Mouse (Mus musculus): ENCODE measurements at regions not wholly inside any gene's neighbourhood (a gene's known extent, or its start where the extent isn't known, plus 50 kb on each side); places are given as distances from the start of the nearest gene placed in this dataset.

DNA sequence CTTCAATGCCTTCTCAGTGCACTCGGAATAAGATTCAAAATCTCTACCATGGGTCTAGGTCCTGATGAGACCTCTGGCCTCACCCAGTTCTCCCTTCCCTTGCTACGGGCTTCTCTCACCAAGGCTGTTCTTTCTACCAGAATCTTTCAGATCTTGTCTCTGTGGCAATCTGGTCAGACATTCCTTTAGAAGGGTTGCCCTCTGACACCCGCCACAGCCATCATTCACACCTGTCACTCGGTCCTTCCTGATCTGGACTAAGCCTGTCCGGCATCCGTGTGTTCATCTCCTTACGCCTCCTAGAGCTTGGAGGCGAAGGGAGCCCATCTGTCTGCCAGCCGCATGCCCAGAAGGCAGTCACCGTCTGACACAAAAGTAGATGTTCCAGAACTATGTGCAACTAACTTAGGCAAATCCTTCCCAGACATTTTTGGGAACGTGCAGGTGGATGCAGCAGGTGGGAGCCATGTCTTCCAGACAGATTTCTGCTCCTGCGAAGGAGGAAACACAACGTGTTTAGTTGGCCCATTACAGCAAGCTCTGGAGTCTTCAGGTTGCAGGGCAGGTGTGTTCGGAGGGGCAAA is 77.7 kb downstream of the Fam76b start:
- DNase-seq (ENCODE audit: low read depth in 2 of 2, low spot score in 2 of 2): no peak

DNA sequence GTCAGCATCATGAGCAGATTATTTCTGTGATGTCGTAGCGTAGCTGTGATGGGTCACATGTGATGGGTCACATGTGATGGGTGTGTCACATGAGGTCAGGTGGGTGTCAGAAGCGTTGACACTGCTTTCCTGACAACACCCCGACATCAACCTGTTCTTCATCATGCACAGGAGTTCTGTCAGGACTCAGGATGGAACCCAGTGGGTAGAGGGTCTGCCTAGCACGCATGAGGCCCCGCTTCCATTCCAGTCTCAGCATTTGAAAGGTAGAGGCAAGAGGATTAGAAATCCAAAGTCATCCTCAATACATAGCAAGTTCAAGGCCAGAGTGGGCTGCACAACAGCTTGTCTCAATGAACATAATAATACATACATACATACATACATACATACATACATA is 79.2 kb downstream of the Fam76b start:
- DNase-seq (ENCODE audit: low read depth in 2 of 2, low spot score in 2 of 2): no peak

DNA sequence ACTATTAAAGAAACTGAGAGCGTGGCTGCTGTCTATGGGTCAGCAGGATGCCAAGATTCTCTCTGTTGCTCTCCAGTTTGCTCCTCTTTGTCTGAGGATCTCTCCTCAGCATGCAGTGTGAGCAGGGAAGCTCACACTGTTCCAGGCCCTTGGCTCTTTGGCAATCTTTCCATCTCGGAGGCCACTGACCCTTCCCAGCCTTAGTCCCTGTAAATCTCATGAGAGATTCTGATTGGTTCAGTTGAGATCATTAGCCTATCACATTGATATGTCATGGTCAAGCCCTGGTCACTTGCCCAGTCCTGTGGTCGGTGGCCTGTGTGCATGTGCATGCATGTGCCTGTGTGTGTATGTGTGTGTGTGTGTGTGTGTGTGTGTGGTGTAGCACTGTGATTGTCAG is 82.1 kb downstream of the Fam76b start:
- no peak for DNase-seq (ENCODE audit: low read depth in 2 of 2, low spot score in 2 of 2)

DNA sequence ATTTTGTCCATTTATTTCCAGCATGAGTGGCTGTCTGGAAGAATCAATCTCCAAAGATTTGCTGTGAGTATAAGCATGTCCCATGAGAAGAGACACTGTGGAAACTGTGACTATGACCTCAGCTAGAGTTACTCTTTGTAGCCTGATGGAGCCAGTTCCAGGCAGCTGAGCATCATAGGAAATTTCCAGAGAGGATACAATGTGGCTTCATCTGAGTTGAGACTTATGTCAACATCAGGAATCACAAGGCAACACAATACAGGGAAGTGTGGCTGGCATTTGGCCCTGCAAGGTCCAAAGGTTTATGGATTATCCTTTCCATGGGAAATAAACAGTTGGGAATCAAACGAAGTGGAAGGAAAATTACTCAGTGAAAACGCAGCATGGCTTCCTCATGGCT is 82.6 kb downstream of the Fam76b start:
- no peak for DNase-seq (ENCODE audit: low read depth in 2 of 2, low spot score in 2 of 2)

DNA sequence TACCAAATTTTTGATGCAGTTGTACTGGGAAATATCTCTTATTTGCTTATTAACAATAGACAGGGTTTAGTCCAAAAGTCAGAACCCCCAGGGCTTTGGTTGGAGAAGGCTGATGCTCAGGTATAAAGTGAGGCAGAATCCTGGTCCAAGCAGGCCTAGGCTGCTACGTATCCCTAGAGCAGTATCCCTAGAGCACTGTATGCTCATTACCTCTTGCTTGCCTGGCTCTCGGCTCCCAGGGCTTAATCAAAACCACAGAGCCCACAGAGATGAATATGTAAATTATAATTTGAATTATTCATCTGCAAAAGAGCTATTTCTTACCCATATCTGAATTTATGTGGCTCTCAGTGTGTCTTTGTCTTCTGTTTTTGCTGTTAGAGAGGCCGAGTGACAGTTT is 85.9 kb downstream of the Fam76b start:
- no peak for DNase-seq (ENCODE audit: low read depth in 2 of 2, low spot score in 2 of 2)

DNA sequence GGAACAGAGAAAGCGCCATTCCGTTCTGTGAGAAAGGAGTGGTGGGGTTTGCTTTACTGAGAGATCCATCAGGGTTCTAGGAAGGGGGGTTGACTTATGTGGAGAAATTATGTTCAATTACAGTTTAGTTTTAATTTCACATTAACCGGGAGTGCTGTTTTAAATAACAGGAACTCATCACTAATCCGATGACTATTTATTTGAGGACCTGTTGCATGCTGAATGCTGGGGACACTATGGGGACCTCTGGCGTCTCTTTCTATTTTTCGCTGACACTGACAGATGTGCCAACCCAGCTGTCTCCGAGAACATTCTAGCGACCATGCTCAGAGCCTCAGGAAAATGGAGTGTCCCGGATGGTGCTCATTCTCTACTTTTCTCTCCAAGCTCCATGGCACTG is 86.6 kb downstream of the Fam76b start:
- DNase-seq (ENCODE audit: low read depth in 2 of 2, low spot score in 2 of 2): no peak

DNA sequence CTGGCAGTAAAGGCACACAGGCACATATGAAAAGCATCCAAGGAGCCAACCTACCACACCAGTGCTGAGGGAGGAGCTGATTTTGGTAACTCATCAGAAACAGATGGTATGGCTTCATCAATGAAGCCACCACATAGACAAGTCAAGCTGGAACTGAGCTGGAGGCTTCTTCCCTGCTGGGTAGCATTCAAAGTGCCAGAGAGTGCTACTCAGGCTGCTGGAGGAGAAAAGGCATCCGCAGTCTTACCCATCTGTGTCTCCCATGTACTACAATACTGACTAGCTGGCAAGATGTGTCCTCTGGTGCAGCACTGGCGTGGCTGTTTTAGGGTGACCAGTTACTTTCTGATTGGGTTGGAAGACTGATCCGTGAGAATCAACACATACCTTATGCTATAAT is 87.3 kb downstream of the Fam76b start:
- DNase-seq (ENCODE audit: low read depth in 2 of 2, low spot score in 2 of 2): no peak

DNA sequence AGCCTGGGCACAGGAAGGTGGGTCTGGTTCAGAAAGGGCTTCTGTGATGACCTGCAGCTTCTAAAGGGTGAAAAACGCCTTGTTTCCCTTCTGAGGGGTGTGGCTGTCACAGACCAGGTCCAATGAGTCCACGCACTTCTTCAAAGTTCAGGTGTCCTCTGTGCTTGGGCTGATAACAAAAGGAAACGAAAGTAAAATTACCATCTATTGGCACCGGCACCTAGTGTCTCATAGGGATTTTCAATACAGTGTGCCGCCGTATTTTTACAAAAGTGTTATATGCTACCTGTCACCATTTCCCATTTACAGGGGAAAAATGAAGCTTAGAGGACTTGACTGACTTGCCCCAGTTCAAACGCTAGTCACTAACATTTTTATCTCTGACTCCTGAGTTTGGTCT is 89.3 kb downstream of the Fam76b start:
- no peak for DNase-seq (ENCODE audit: low read depth in 2 of 2, low spot score in 2 of 2)

DNA sequence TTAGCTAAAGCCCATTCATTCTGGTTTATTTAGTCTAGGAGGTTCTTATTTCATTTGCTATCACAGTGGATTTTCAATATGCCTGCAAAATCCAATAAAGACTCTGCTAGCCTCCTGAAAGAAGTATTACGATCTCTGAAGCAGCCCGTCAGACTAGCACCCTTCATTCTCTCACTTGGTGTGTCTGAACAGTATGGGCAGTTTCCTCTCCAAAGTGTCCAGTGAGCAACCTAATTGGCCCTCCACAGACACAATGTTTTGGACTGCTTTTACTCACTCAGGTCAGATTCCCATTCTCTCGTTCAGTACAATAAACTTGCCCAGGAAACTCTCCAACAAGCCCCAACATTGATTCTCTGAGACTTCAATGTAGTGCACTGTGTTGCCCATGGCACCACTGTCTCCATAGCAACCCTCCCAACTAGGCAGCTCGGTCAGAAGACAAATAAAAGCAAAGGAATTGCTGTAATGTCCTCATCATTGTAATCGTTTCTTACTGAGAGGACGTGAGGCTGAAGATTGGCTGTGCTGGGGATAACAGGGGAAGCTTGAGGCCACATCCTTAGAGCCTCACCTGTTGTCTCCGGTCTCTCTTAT is 91.2 kb downstream of the Fam76b start:
- DNase-seq (ENCODE audit: low read depth in 2 of 2, low spot score in 2 of 2): no peak

DNA sequence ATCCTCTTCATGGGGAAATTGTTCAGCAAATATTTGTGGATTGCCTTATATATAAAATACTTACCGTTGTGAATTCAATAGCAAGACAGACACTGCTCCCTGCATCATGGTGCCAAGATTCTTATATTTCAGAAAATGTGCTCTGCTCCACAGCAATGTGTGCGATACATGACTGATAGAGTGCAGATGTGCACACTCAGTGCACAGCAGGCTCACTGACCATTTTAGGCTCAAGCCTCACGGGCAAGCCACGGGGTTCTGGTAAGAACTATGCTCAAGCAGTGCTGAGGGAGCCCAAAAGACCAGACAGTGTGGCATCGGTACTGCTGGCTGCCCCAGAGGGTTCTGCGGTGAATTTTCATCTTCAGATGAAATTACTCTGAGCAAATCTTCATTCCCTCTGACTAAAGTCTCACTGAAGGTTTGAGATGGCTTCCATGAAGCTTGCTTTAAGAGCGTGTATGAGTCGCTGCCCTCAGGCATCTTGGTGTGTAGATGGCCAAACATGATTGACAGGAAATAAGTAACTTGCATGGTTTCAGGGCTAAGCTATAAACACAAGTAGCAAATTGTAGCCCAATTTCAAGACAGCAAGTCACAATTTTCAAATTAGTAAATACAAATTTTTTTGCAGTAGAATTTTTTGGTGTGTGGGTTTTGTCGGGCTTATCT is 92.4 kb downstream of the Fam76b start:
- no peak for DNase-seq (ENCODE audit: low read depth in 2 of 2, low spot score in 2 of 2)

DNA sequence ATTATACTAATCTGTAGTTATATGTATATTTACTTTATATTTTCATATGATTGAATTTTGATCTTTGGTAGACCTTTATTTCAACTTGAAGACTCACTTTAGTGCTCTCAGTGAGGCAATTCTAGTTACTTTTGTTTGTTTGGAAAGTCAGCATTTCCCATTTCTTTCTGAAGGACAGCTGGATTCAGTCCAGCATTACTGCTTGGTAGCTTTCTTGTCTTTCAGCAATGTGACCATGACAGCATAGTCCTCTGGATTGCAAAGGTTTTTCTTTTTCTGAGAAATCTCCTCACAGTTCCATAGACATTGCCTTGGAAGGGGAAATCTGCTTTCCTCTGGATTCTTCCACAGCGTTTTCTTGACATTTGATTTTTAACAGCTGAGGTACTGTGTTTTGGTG is 93.1 kb downstream of the Fam76b start:
- DNase-seq (ENCODE audit: low read depth in 2 of 2, low spot score in 2 of 2): no peak

DNA sequence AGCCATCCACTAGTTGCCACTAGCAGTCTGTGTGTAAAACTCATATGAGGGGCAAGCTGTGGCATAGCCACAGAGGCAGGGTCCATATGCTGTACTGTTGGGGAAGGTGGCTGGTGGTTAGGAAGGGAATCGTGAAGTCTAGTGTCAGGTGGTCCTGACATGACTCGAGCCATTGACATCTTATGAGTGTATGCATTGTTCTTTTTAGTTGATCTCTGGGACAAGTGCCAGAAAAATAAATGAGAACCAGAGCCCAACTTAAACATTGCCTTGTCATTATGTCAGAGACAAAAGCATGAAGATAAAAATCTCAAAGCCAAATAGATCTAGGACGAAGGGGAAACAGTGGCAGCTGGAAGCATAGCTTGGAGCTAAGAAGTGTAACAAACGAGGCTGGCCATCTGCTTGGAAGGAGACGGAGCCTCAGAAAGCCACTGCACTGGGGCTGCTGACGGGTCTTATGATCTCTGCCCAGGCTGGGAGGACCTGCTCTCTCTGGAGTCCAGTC is 104.5 kb downstream of the Fam76b start:
- no peak for DNase-seq (ENCODE audit: low read depth in 2 of 2, low spot score in 2 of 2)

DNA sequence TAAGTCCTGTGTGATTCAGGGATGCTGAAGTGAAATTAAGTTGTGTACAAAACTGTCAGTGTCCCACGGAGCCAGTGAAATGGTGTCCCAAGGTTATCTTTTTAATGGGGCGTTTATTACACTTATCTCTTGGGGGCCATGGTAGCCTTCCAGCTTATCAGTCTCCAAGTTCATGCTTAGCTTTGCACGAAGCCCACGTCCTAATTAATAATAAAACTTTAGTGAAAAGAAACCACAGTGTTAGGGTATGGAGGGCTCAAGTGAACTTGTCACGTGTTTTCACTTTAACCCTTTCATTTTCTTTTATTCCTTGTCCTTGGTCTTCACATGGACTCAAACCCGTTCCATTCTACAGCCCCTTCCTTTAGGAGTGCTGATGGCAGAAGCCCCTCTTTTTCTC is 105.9 kb downstream of the Fam76b start:
- DNase-seq (ENCODE audit: low read depth in 2 of 2, low spot score in 2 of 2): no peak

DNA sequence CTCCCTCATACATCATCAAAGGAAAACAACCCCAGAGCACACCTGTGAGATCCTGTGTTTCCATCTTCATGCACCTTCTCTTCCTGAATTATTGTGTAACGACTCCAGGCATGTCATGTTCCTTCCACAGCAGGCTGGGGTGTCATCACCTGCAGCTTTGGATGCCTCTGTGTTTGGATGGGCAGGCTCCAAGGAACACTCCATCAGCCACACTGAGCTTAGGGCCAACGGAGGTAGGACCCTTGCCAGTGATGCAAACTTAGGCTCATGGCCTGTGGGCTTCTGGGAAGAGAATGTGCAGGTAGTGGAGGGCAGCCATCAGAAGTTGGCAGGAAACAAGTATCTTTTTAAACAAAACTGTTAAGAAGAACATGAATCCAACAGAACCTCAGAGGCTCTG is 109.8 kb downstream of the Fam76b start:
- DNase-seq (ENCODE audit: low read depth in 2 of 2, low spot score in 2 of 2): no peak

DNA sequence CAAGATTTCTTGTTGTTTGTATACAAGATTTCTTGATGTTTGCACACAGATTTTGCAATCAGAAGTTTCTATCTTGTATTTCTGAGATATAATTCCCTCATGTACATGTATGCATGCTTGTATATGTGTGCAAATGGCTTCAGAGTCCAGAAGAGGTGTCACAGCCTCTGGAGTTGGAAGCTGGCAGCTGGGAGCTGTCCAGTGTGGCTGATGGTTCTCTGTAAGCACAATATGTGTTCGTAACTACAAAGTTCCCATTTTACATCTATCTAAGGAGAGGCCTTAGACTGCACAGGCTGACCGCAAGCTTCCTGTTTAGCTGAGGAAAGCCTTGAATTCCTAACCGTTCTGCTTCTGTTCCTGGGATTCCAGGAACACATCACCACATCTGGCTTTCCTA is 119.0 kb downstream of the Fam76b start:
- DNase-seq (ENCODE audit: low read depth in 2 of 2, low spot score in 2 of 2): no peak

DNA sequence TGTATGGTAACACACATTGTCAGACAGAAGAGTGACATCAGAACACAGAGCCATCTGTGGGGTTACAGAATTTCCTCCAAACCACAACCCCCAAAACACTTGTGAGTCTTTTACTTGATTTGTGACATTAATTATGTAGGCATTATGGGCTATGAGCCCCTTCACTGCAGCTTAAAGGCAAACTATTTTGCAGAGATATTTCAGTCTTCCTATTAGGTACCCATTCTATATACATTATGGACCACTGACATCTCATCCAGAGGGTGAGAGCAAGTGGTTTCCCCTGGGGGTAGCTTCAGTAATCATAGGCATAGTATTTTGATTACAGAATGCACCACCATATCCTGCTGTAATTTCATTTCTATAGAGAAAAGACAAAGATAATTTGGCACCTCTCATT is 124.6 kb downstream of the Fam76b start:
- no peak for DNase-seq (ENCODE audit: low read depth in 2 of 2, low spot score in 2 of 2)

DNA sequence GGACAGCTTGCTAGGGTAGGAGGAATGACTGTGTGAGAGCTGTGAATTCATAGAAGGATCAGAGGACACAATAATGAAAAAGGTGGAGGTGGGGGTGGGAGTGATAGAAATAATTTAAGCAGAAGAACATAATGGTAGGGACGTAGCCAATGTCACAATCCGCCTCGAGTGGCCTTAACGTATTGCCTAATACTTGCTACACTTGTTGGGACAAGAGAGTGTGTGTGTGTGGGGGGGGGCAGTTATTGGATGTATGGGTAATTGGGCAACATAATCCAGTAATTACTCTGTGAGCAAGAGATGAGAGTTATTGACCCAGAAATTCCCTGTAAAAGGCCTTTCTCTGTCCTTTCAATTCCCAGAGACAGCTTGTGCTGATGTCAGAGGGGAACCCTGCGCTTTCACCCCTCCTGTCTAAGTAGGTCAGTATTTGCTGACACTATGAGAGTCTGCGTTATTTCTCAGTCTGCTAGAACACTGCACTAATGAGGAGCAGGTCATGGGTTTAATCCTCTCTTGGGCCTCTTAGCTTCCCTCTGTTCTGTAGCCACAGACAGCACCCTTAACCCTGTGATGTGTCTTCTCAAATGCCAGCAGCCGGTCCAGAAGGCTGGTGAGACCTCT is 135.7 kb downstream of the Fam76b start:
- DNase-seq (ENCODE audit: low read depth in 2 of 2, low spot score in 2 of 2): no peak

DNA sequence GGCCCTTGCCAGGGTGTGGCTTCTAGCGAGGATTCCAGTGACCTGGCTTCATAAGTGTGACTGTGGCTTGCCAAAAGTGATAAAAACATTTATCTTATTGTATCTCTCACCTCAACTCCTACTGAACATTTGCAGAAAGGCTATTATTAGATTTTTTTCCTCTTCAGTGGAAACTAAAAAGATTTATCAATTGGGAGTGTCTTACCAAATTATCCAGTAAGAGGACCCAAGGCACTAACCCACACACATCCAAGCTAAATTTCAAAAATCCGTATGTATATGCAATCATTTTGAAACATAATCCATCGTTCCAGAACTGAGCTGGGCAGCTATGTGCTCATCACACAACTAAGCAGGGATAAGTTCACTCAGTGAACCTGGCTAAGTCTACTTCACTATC is 136.3 kb downstream of the Fam76b start:
- DNase-seq (ENCODE audit: low read depth in 2 of 2, low spot score in 2 of 2): no peak

DNA sequence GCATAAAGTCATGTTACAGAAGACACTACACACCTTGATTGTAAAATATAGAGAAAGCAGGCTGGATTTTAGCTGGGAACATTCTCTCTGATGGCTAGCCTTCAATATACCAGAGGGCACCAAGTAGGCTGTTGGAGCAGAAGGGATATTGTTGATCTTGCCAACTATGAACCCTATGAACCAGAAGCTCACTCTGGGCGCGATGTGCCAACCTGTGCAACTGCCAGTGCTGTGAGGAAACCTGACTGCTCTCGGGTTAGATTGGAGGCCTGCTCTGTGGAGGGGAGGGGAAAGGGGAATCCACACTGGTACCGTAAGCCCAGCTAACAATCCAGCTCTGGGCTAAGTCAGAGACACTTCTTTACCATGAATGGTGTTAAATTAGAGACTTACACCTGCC is 136.7 kb downstream of the Fam76b start:
- DNase-seq (ENCODE audit: low read depth in 2 of 2, low spot score in 2 of 2): no peak

DNA sequence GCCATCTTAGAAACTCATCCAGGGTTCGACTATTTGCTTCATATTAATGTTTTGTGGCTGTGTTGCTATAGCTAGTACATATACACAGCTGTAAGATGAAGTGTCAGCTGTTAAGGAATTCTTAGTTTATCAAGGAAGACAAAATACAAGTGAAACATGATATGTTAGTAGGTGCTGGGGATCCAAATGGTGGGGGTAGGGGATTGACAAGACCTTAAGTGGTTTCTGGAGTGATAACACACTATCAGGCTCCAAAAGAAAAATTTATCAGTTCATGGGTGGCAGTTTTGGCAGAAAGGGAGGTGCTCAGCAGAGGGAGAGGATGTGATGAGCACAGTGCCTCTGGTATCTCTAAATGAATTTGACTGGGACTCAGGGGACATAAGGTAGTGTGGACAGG is 138.7 kb downstream of the Fam76b start:
- DNase-seq (ENCODE audit: low read depth in 2 of 2, low spot score in 2 of 2): no peak

DNA sequence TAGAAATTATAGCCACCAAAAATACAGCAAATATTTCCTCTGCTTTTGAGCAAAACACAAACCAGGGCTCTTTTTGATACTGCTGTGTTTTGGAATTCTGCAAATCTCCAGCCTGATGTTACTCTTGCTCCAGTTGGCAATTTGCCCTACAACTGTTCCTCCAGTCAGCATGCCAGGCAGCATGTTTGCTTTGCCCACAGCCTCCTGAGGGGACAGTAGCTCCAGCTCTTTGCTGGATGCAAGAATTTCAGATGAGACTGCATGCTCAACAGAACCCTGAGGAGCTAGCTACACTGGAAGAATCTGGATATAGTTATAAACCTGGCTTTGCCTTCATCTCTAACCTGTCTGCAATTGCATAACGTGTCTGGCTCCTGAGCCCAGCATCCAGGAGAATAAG is 141.7 kb downstream of the Fam76b start:
- no peak for DNase-seq (ENCODE audit: low read depth in 2 of 2, low spot score in 2 of 2)

DNA sequence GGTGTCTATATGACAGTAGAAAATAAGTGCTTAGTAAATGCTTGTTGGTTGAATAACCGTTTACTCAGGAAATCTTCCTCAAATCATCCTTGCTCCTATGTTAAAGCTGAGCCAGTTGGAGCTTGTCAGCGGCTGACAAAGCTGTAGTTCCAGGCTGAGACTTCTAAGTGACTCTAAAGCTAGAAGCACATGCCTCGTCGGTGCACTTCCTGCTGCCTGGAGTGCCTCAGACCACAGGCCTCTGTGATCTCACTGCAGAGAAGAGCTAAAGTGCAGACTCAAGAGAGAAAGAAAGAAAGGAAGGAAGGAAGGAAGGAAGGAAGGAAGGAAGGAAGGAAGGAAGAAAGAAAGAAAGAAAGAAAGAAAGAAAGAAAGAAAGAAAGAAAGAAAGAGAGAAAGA is 146.1 kb downstream of the Fam76b start:
- DNase-seq (ENCODE audit: low read depth in 2 of 2, low spot score in 2 of 2): no peak
